Mouse (Mus musculus): Measurements from ENCODE around the gene Calm3.

The Calm3 gene

GRCm38 (mm10) chr7:16942861-16943260 lies 18.9 kb upstream of the Calm3 start:
- DNase-seq (ENCODE audit: extremely low read depth, low read depth), result no peak

GRCm38 (mm10) chr7:16940292-16940691 lies 16.4 kb upstream of the Calm3 start:
- DNase-seq (ENCODE audit: extremely low read depth, low read depth), result no peak

GRCm38 (mm10) chr7:16938117-16938791 lies 14.3 kb upstream of the Calm3 start:
- no peak for DNase-seq (ENCODE audit: extremely low read depth, low read depth)

GRCm38 (mm10) chr7:16937312-16937711 lies 13.4 kb upstream of the Calm3 start:
- no peak for DNase-seq (ENCODE audit: extremely low read depth, low read depth)

- no peak for DNase-seq (ENCODE audit: extremely low read depth, low read depth)
Measured at GRCm38 (mm10) chr7:16932704-16933577, 9.0 kb upstream of the Calm3 start.

- peak; percentile 79 for DNase-seq (ENCODE audit: extremely low read depth, low read depth)
Measured at GRCm38 (mm10) chr7:16931968-16932627, 8.2 kb upstream of the Calm3 start.

- DNase-seq (ENCODE audit: extremely low read depth, low read depth), result no peak
Measured at GRCm38 (mm10) chr7:16930850-16931249, 6.9 kb upstream of the Calm3 start.

GRCm38 (mm10) chr7:16928341-16928740 lies 4.4 kb upstream of the Calm3 start:
- DNase-seq (ENCODE audit: extremely low read depth, low read depth), result no peak

- no peak for DNase-seq (ENCODE audit: extremely low read depth, low read depth)
Measured at GRCm38 (mm10) chr7:16923283-16924036, 454 bp downstream of the Calm3 start.

- DNase-seq (ENCODE audit: extremely low read depth, low read depth), result no peak
Measured at GRCm38 (mm10) chr7:16922360-16922973, 1.4 kb downstream of the Calm3 start.

GRCm38 (mm10) chr7:16921881-16922335 lies 2.0 kb downstream of the Calm3 start:
- no peak for DNase-seq (ENCODE audit: extremely low read depth, low read depth)

GRCm38 (mm10) chr7:16920818-16921791 lies 2.8 kb downstream of the Calm3 start:
- DNase-seq (ENCODE audit: extremely low read depth, low read depth), result no peak

- DNase-seq (ENCODE audit: extremely low read depth, low read depth), result no peak
Measured at GRCm38 (mm10) chr7:16920150-16920579, 3.7 kb downstream of the Calm3 start.

- DNase-seq (ENCODE audit: extremely low read depth, low read depth), result no peak
Measured at GRCm38 (mm10) chr7:16919395-16920149, 4.3 kb downstream of the Calm3 start.

GRCm38 (mm10) chr7:16918670-16919069 lies 5.2 kb downstream of the Calm3 start:
- no peak for DNase-seq (ENCODE audit: extremely low read depth, low read depth)

GRCm38 (mm10) chr7:16918014-16918413 lies 5.9 kb downstream of the Calm3 start:
- no peak for DNase-seq (ENCODE audit: extremely low read depth, low read depth)

GRCm38 (mm10) chr7:16917447-16917846 lies 6.5 kb downstream of the Calm3 start:
- no peak for DNase-seq (ENCODE audit: extremely low read depth, low read depth)

GRCm38 (mm10) chr7:16916342-16917265 lies 7.3 kb downstream of the Calm3 start:
- DNase-seq (ENCODE audit: extremely low read depth, low read depth), result no peak
